Mouse (Mus musculus) T-helper 1 cell (primary cell): ENCODE measurements around the gene Sae1.
"Not testable (repeated sequence)": the region's sequence is repeated elsewhere in the genome, so short reads cannot be mapped to it uniquely, and the experiment has no call there.

Experiments
- in situ Hi-C: fragments of 300-600 bp; cut with MboI, MseI; formaldehyde crosslinking; loops from one replicate; pipeline ENCODE4 v1.15.1; 2025; ENCODE audit warnings: high pct_unique_total_duplicates

Gene Sae1

GRCm38 (mm10) chr7:16402968-16403948, 15.7 kb upstream of the Sae1 start:
- in situ Hi-C loops = loop anchor here (5.0 kb wide), 1 partner anchor 91 kb away; no protein-coding TSS in a partner anchor

GRCm38 (mm10) chr7:16402449-16402848, 14.8 kb upstream of the Sae1 start:
- in situ Hi-C loops = loop anchor here (5.0 kb wide), 1 partner anchor 90 kb away; no protein-coding TSS in a partner anchor

GRCm38 (mm10) chr7:16401991-16402431, 14.4 kb upstream of the Sae1 start:
- in situ Hi-C loops = loop anchor here (5.0 kb wide), 1 partner anchor 90 kb away; no protein-coding TSS in a partner anchor

- in situ Hi-C loops = loop anchor here (5.0 kb wide), 1 partner anchor 89 kb away; no protein-coding TSS in a partner anchor
Measured at GRCm38 (mm10) chr7:16400689-16401611, 13.3 kb upstream of the Sae1 start, which contains the start of gene Zc3h4. TSS of gene Zc3h4 (plus strand) at chr7:16400910.

GRCm38 (mm10) chr7:16399820-16400688, 12.4 kb upstream of the Sae1 start:
- in situ Hi-C loops = loop anchor here (5.0 kb wide), 1 partner anchor 88 kb away; no protein-coding TSS in a partner anchor

- in situ Hi-C loops = no loop called here
Measured at GRCm38 (mm10) chr7:16399098-16399819, 11.7 kb upstream of the Sae1 start.

- in situ Hi-C loops = no loop called here
Measured at GRCm38 (mm10) chr7:16398387-16399050, 10.9 kb upstream of the Sae1 start.

- in situ Hi-C loops = no loop called here
Measured at GRCm38 (mm10) chr7:16397465-16397864, 9.9 kb upstream of the Sae1 start.

- in situ Hi-C loops = no loop called here
Measured at GRCm38 (mm10) chr7:16395944-16396343, 8.3 kb upstream of the Sae1 start.

- in situ Hi-C loops = no loop called here
Measured at GRCm38 (mm10) chr7:16392923-16393322, 5.3 kb upstream of the Sae1 start.

GRCm38 (mm10) chr7:16389942-16390341, 2.3 kb upstream of the Sae1 start:
- in situ Hi-C loops = not testable (repeated sequence)

- in situ Hi-C loops = no loop called here
Measured at GRCm38 (mm10) chr7:16376505-16376904, 11.1 kb downstream of the Sae1 start.

- in situ Hi-C loops = no loop called here
Measured at GRCm38 (mm10) chr7:16374989-16375388, 12.6 kb downstream of the Sae1 start.

GRCm38 (mm10) chr7:16373719-16374118, 13.9 kb downstream of the Sae1 start:
- in situ Hi-C loops = no loop called here

GRCm38 (mm10) chr7:16370596-16370995, 17.0 kb downstream of the Sae1 start:
- in situ Hi-C loops = no loop called here

GRCm38 (mm10) chr7:16368835-16369234, 18.8 kb downstream of the Sae1 start:
- in situ Hi-C loops = no loop called here

GRCm38 (mm10) chr7:16366669-16367068, 20.9 kb downstream of the Sae1 start:
- in situ Hi-C loops = no loop called here

- in situ Hi-C loops = no loop called here
Measured at GRCm38 (mm10) chr7:16366133-16366646, 21.4 kb downstream of the Sae1 start.

GRCm38 (mm10) chr7:16364901-16365500, 22.6 kb downstream of the Sae1 start:
- in situ Hi-C loops = no loop called here
